Mouse (Mus musculus) embryonic facial prominence, embryonic 11.5 days (tissue): ENCODE measurements around the gene Coq8a. TPM values are rescaled to one million over a fixed set of nuclear protein-coding genes. Genes with fewer than 3 reads are reported as not detected.

Experiments
- ATAC-seq: fragments of 200-750 bp; cut with Nextera tagmentation; replicated peaks from 2 replicates; pipeline ENCODE4 v1.8.0; 2017; ENCODE audit warnings: low read depth; ENCODE audit not compliant: insufficient number of reproducible peaks, low FRiP score, low TSS enrichment
- DNase-seq: peaks from one replicate; pipeline ENCODE4 v3.0.0-alpha.2; 2015; ENCODE audit warnings: low spot score
- H3K27ac ChIP-seq: fragments of 300-500 bp; sonication (generic); replicated peaks from 2 replicates; pipeline ENCODE4 v1.5.1; 2014; ENCODE audit warnings: mild to moderate bottlenecking, low read depth, low read length, control low read depth
- H3K27me3 ChIP-seq: fragments of 300-500 bp; sonication (generic); 2 replicates; pipeline ENCODE4 v1.6.1; 2014; ENCODE audit warnings: mild to moderate bottlenecking, low read length, moderate library complexity, mixed read lengths; ENCODE audit not compliant: control insufficient read depth, insufficient read depth
- H3K36me3 ChIP-seq: fragments of 300-500 bp; sonication (generic); replicated peaks from 2 replicates; pipeline ENCODE4 v1.6.1; 2014; ENCODE audit warnings: low read depth, mild to moderate bottlenecking, low read length, moderate library complexity, mixed read lengths; ENCODE audit not compliant: control insufficient read depth, insufficient read depth
- H3K4me1 ChIP-seq: fragments of 300-500 bp; sonication (generic); 2 replicates; pipeline ENCODE4 v1.6.1; 2014; ENCODE audit warnings: low read length, mixed read lengths; ENCODE audit not compliant: control insufficient read depth, insufficient read depth
- H3K4me2 ChIP-seq: fragments of 300-500 bp; sonication (generic); 2 replicates; pipeline ENCODE4 v1.6.1; 2014; ENCODE audit warnings: low read depth, mild to moderate bottlenecking, control low read depth, low read length, moderate library complexity
- H3K4me3 ChIP-seq: fragments of 300-500 bp; sonication (generic); 2 replicates; pipeline ENCODE4 v1.5.1; 2014; ENCODE audit warnings: low read depth, low read length, control low read depth
- H3K9ac ChIP-seq: fragments of 300-500 bp; sonication (generic); replicated peaks from 2 replicates; pipeline ENCODE4 v1.6.1; 2014; ENCODE audit warnings: mild to moderate bottlenecking, control low read depth, low read length
- H3K9me3 ChIP-seq: fragments of 300-500 bp; sonication (generic); replicated peaks from 2 replicates; pipeline ENCODE4 v1.6.1; 2016; ENCODE audit warnings: mild to moderate bottlenecking, low read length, inconsistent platforms, mixed read lengths; ENCODE audit not compliant: control insufficient read depth
- WGBS: fragments of 180-500 bp; shearing (Covaris S2); extraction: QIAGEN DNeasy Blood & Tissue Kit; methylation state at CpG from one replicate; pipeline ENCODE4 v1.1.7; 2014; 5-methylcytosine and 5-hydroxymethylcytosine counted together
- polyA plus RNA-seq: library from polyadenylated mRNA; unstranded; fragments of >200 nt; fragmentation: Nextera tagmentation; extraction: Ambion mirVana; gene quantifications from 2 replicates; pipeline ENCODE4 v1.2.1, GENCODE M21; 2014

The Coq8a gene
- polyA plus RNA-seq, 1 experiment from 2014 or later: 2.7 TPM

- DNase-seq (no peak), ATAC-seq (no peak)
- H3K4me2 ChIP-seq: no peak overlapping the region
- H3K4me3 ChIP-seq: no peak overlapping the region
- no peaks in the 10 kb centered on the region for H3K4me1 ChIP-seq
- H3K9me3 ChIP-seq: no peaks in the 10 kb centered on the region
- H3K36me3 ChIP-seq: no peaks in the 10 kb centered on the region
- no peak overlapping the region for H3K9ac ChIP-seq
- H3K27ac ChIP-seq: no peak overlapping the region
- H3K27me3 ChIP-seq: no peaks in the 10 kb centered on the region
- WGBS: 93% methylated on average over 5 of the region's 5 CpGs
Measured at GRCm38 (mm10) chr1:180212911-180213310, 13.5 kb upstream of the Coq8a start.

- no peak for DNase-seq
- H3K4me2 ChIP-seq: no peak overlapping the region
- no peak for ATAC-seq
- no peak overlapping the region for H3K4me3 ChIP-seq
- no peak overlapping the region for H3K9ac ChIP-seq
- no peak overlapping the region for H3K27ac ChIP-seq
- no peaks in the 10 kb centered on the region for H3K4me1 ChIP-seq
- H3K36me3 ChIP-seq: no peaks in the 10 kb centered on the region
- no peaks in the 10 kb centered on the region for H3K27me3 ChIP-seq
- WGBS: 85% methylated on average over 9 of the region's 9 CpGs
- no peaks in the 10 kb centered on the region for H3K9me3 ChIP-seq
Measured at GRCm38 (mm10) chr1:180210781-180211271, 11.4 kb upstream of the Coq8a start.

GRCm38 (mm10) chr1:180210031-180210432 is 10.6 kb upstream of the Coq8a start:
- H3K4me2 ChIP-seq: no peak overlapping the region

GRCm38 (mm10) chr1:180208370-180208769 is 9.0 kb upstream of the Coq8a start:
- DNase-seq: no peak
- no peaks in the 10 kb centered on the region for H3K4me1 ChIP-seq
- no peak for ATAC-seq
- 83% methylated on average over 3 of the region's 3 CpGs for WGBS
- no peak overlapping the region for H3K9ac ChIP-seq
- no peaks in the 10 kb centered on the region for H3K36me3 ChIP-seq
- H3K9me3 ChIP-seq: no peaks in the 10 kb centered on the region
- H3K4me2 ChIP-seq: no peak overlapping the region
- H3K4me3 ChIP-seq: no peak overlapping the region
- H3K27ac ChIP-seq: no peak overlapping the region
- H3K27me3 ChIP-seq: no peaks in the 10 kb centered on the region

More at GRCm38 (mm10) chr1:180210031-180210432, 10.6 kb upstream of the Coq8a start:
- Histone ChIP-seq H3K27ac (no peak overlapping the region), H3K9ac (no peak overlapping the region), H3K4me1 (no peaks in the 10 kb centered on the region), H3K27me3 (no peaks in the 10 kb centered on the region), H3K36me3 (no peaks in the 10 kb centered on the region), H3K4me3 (no peak overlapping the region), H3K9me3 (no peaks in the 10 kb centered on the region)
- ATAC-seq (no peak), DNase-seq (no peak)
- whole genome bisulfite sequencing: 81% methylated on average over 4 of the region's 4 CpGs

GRCm38 (mm10) chr1:180200722-180201121 is 1.3 kb upstream of the Coq8a start:
- no peak for ATAC-seq
- no peak overlapping the region for H3K4me3 ChIP-seq
- no peak overlapping the region for H3K4me2 ChIP-seq
- no peak overlapping the region for H3K9ac ChIP-seq
- no peak overlapping the region for H3K27ac ChIP-seq
- H3K27me3 ChIP-seq: no peaks in the 10 kb centered on the region
- no peaks in the 10 kb centered on the region for H3K9me3 ChIP-seq
- no peaks in the 10 kb centered on the region for H3K4me1 ChIP-seq
- 64% methylated on average over 5 of the region's 5 CpGs for WGBS
- H3K36me3 ChIP-seq: no peaks in the 10 kb centered on the region
- DNase-seq: no peak

GRCm38 (mm10) chr1:180199715-180200050 is 281 bp upstream of the Coq8a start:
- DNase-seq (no peak), ATAC-seq (no peak)
- H3K4me3 ChIP-seq: no peak overlapping the region
- no peak overlapping the region for H3K27ac ChIP-seq
- no peak overlapping the region for H3K9ac ChIP-seq
- H3K4me2 ChIP-seq: no peak overlapping the region
- WGBS: 64% methylated on average over 4 of the region's 4 CpGs
- no peaks in the 10 kb centered on the region for H3K9me3 ChIP-seq
- H3K36me3 ChIP-seq: no peaks in the 10 kb centered on the region
- no peaks in the 10 kb centered on the region for H3K4me1 ChIP-seq
- no peaks in the 10 kb centered on the region for H3K27me3 ChIP-seq

GRCm38 (mm10) chr1:180197956-180198355 is 1.4 kb downstream of the Coq8a start:
- WGBS: 76% methylated on average over 3 of the region's 3 CpGs
- Histone ChIP-seq H3K36me3 (no peaks in the 10 kb centered on the region), H3K27me3 (no peaks in the 10 kb centered on the region), H3K4me2 (no peak overlapping the region), H3K4me3 (no peak overlapping the region), H3K27ac (no peak overlapping the region), H3K4me1 (no peaks in the 10 kb centered on the region), H3K9me3 (no peaks in the 10 kb centered on the region), H3K9ac (no peak overlapping the region)
- ATAC-seq: no peak
- no peak for DNase-seq

- 90% methylated on average over 9 of the region's 9 CpGs for WGBS
Measured at GRCm38 (mm10) chr1:180196508-180196907, 2.9 kb downstream of the Coq8a start.

More at GRCm38 (mm10) chr1:180196508-180196907, 2.9 kb downstream of the Coq8a start:
- H3K4me2 ChIP-seq: peak overlapping the region; percentile 49; the same call in 1 of the 2 replicates
- H3K9me3 ChIP-seq: no peaks in the 10 kb centered on the region
- no peaks in the 10 kb centered on the region for H3K27me3 ChIP-seq
- no peak overlapping the region for H3K9ac ChIP-seq
- no peak overlapping the region for H3K27ac ChIP-seq
- H3K4me1 ChIP-seq: no peaks in the 10 kb centered on the region
- H3K4me3 ChIP-seq: no peak overlapping the region
- DNase-seq (no peak), ATAC-seq (no peak)
- no peaks in the 10 kb centered on the region for H3K36me3 ChIP-seq
